Mouse (Mus musculus): ENCODE results near the gene Nav2. TPM values are rescaled to one million over a fixed set of nuclear protein-coding genes. Genes with fewer than 3 reads are reported as not detected.

Gene Nav2
- total and polyA plus RNA-seq, 3 experiments: 1.0 TPM; not detected in 2

- no peak for TF ChIP-seq TAL1 (conservative IDR thresholded peaks at IDR 0.05; ENCODE audit: low read depth, low read length)
- no peak for TF ChIP-seq GATA2 (IDR thresholded peaks at IDR 0.05; ENCODE audit: borderline replicate concordance, low read depth, low read length)
- no peak for TF ChIP-seq POLR2AphosphoS5 (IDR thresholded peaks at IDR 0.05; ENCODE audit: insufficient replicate concordance, low read depth, low read length)
- TF ChIP-seq GATA1 (IDR thresholded peaks at IDR 0.05; ENCODE audit: borderline replicate concordance, low read length): no peak
- TF ChIP-seq CTCF (IDR thresholded peaks at IDR 0.05; ENCODE audit: low read depth, low read length): no peak
- no peak overlapping the region for H3K4me3 ChIP-seq (ENCODE audit: low read depth, low read length)
- no peaks in the 10 kb centered on the region for H3K4me1 ChIP-seq (ENCODE audit: insufficient read depth, low read depth, low read length)
- no peaks in the 10 kb centered on the region for H3K27me3 ChIP-seq (ENCODE audit: insufficient read depth, low read length)
- ATAC-seq (ENCODE audit: extremely low read depth, insufficient number of reproducible peaks, low FRiP score, poor library complexity, severe bottlenecking) (no peak), DNase-seq (ENCODE audit: low spot score) (no peak)
- no peaks in the 10 kb centered on the region for H3K36me3 ChIP-seq (replicated peaks)
- H3K9me3 ChIP-seq (replicated peaks): peaks cover 69% of the 10 kb centered on the region
These were observed 517.5 kb downstream of the Nav2 start for GRCm38 (mm10) chr7:49426060-49426459.

- Histone ChIP-seq H3K4me1 (ENCODE audit: insufficient read depth, low read depth, low read length) (no peaks in the 10 kb centered on the region), H3K36me3 (replicated peaks) (no peaks in the 10 kb centered on the region), H3K27me3 (ENCODE audit: insufficient read depth, low read length) (no peaks in the 10 kb centered on the region), H3K9me3 (replicated peaks) (peaks cover 71% of the 10 kb centered on the region), H3K4me3 (ENCODE audit: low read depth, low read length) (no peak overlapping the region)
- TF ChIP-seq POLR2AphosphoS5 (IDR thresholded peaks at IDR 0.05; ENCODE audit: insufficient replicate concordance, low read depth, low read length) (no peak), GATA2 (IDR thresholded peaks at IDR 0.05; ENCODE audit: borderline replicate concordance, low read depth, low read length) (no peak), CTCF (IDR thresholded peaks at IDR 0.05; ENCODE audit: low read depth, low read length) (no peak), TAL1 (conservative IDR thresholded peaks at IDR 0.05; ENCODE audit: low read depth, low read length) (no peak)
- DNase-seq (ENCODE audit: low spot score) (no peak), ATAC-seq (ENCODE audit: extremely low read depth, insufficient number of reproducible peaks, low FRiP score, poor library complexity, severe bottlenecking) (no peak)
These were observed 519.3 kb downstream of the Nav2 start for GRCm38 (mm10) chr7:49427843-49428242.

- Histone ChIP-seq H3K27me3 (ENCODE audit: insufficient read depth, low read length) (no peaks in the 10 kb centered on the region), H3K9me3 (replicated peaks) (peaks cover 75% of the 10 kb centered on the region), H3K4me1 (ENCODE audit: insufficient read depth, low read depth, low read length) (no peaks in the 10 kb centered on the region), H3K4me3 (ENCODE audit: low read depth, low read length) (no peak overlapping the region), H3K36me3 (replicated peaks) (no peaks in the 10 kb centered on the region)
- DNase-seq (ENCODE audit: low spot score) (no peak), ATAC-seq (ENCODE audit: extremely low read depth, insufficient number of reproducible peaks, low FRiP score, poor library complexity, severe bottlenecking) (no peak)
- TF ChIP-seq CTCF (IDR thresholded peaks at IDR 0.05; ENCODE audit: low read depth, low read length): no peak
- TF ChIP-seq GATA1 (IDR thresholded peaks at IDR 0.05; ENCODE audit: borderline replicate concordance, low read length): no peak
- TF ChIP-seq TAL1 (conservative IDR thresholded peaks at IDR 0.05; ENCODE audit: low read depth, low read length): no peak
- no peak for TF ChIP-seq GATA2 (IDR thresholded peaks at IDR 0.05; ENCODE audit: borderline replicate concordance, low read depth, low read length)
- no peak for TF ChIP-seq POLR2AphosphoS5 (IDR thresholded peaks at IDR 0.05; ENCODE audit: insufficient replicate concordance, low read depth, low read length)
These were observed 520.4 kb downstream of the Nav2 start for GRCm38 (mm10) chr7:49428947-49429346.

GRCm38 (mm10) chr7:49430808-49431207 is 522.3 kb downstream of the Nav2 start:
- ATAC-seq (ENCODE audit: extremely low read depth, insufficient number of reproducible peaks, low FRiP score, poor library complexity, severe bottlenecking) (no peak), DNase-seq (ENCODE audit: low spot score) (no peak)
- no peak for TF ChIP-seq POLR2AphosphoS5 (IDR thresholded peaks at IDR 0.05; ENCODE audit: insufficient replicate concordance, low read depth, low read length)
- TF ChIP-seq CTCF (IDR thresholded peaks at IDR 0.05; ENCODE audit: low read depth, low read length): no peak
- TF ChIP-seq GATA2 (IDR thresholded peaks at IDR 0.05; ENCODE audit: borderline replicate concordance, low read depth, low read length): no peak
- no peak for TF ChIP-seq GATA1 (IDR thresholded peaks at IDR 0.05; ENCODE audit: borderline replicate concordance, low read length)
- no peak for TF ChIP-seq TAL1 (conservative IDR thresholded peaks at IDR 0.05; ENCODE audit: low read depth, low read length)
- no peaks in the 10 kb centered on the region for H3K4me1 ChIP-seq (ENCODE audit: insufficient read depth, low read depth, low read length)
- H3K4me3 ChIP-seq (ENCODE audit: low read depth, low read length): no peak overlapping the region
- no peaks in the 10 kb centered on the region for H3K27me3 ChIP-seq (ENCODE audit: insufficient read depth, low read length)
- H3K36me3 ChIP-seq (replicated peaks): no peaks in the 10 kb centered on the region
- peaks cover 75% of the 10 kb centered on the region for H3K9me3 ChIP-seq (replicated peaks)

GRCm38 (mm10) chr7:49433945-49434344 is 525.4 kb downstream of the Nav2 start:
- no peak for TF ChIP-seq TAL1 (conservative IDR thresholded peaks at IDR 0.05; ENCODE audit: low read depth, low read length)
- no peak for TF ChIP-seq POLR2AphosphoS5 (IDR thresholded peaks at IDR 0.05; ENCODE audit: insufficient replicate concordance, low read depth, low read length)
- no peak for TF ChIP-seq GATA1 (IDR thresholded peaks at IDR 0.05; ENCODE audit: borderline replicate concordance, low read length)
- TF ChIP-seq CTCF (IDR thresholded peaks at IDR 0.05; ENCODE audit: low read depth, low read length): no peak
- no peak for TF ChIP-seq GATA2 (IDR thresholded peaks at IDR 0.05; ENCODE audit: borderline replicate concordance, low read depth, low read length)
- Histone ChIP-seq H3K4me3 (ENCODE audit: low read depth, low read length) (no peak overlapping the region), H3K27me3 (ENCODE audit: insufficient read depth, low read length) (no peaks in the 10 kb centered on the region), H3K9me3 (replicated peaks) (peaks cover 69% of the 10 kb centered on the region), H3K4me1 (ENCODE audit: insufficient read depth, low read depth, low read length) (no peaks in the 10 kb centered on the region), H3K36me3 (replicated peaks) (no peaks in the 10 kb centered on the region)
- DNase-seq (ENCODE audit: low spot score) (no peak), ATAC-seq (ENCODE audit: extremely low read depth, insufficient number of reproducible peaks, low FRiP score, poor library complexity, severe bottlenecking) (no peak)

- no peak for ATAC-seq (ENCODE audit: extremely low read depth, insufficient number of reproducible peaks, low FRiP score, poor library complexity, severe bottlenecking)
- H3K4me3 ChIP-seq (ENCODE audit: low read depth, low read length): no peak overlapping the region
These were observed 528.0 kb downstream of the Nav2 start for GRCm38 (mm10) chr7:49436492-49436891.

More at GRCm38 (mm10) chr7:49436492-49436891, 528.0 kb downstream of the Nav2 start:
- H3K27me3 ChIP-seq (ENCODE audit: insufficient read depth, low read length): no peaks in the 10 kb centered on the region
- peaks cover 75% of the 10 kb centered on the region for H3K9me3 ChIP-seq (replicated peaks)
- H3K4me1 ChIP-seq (ENCODE audit: insufficient read depth, low read depth, low read length): no peaks in the 10 kb centered on the region
- no peak for DNase-seq (ENCODE audit: low spot score)
- TF ChIP-seq CTCF (IDR thresholded peaks at IDR 0.05; ENCODE audit: low read depth, low read length) (no peak), GATA2 (IDR thresholded peaks at IDR 0.05; ENCODE audit: borderline replicate concordance, low read depth, low read length) (no peak), TAL1 (conservative IDR thresholded peaks at IDR 0.05; ENCODE audit: low read depth, low read length) (no peak), POLR2AphosphoS5 (IDR thresholded peaks at IDR 0.05; ENCODE audit: insufficient replicate concordance, low read depth, low read length) (no peak), GATA1 (IDR thresholded peaks at IDR 0.05; ENCODE audit: borderline replicate concordance, low read length) (no peak)
- no peaks in the 10 kb centered on the region for H3K36me3 ChIP-seq (replicated peaks)
